Mouse (Mus musculus) intestine, embryonic 15.5 days (tissue): ENCODE measurements around the gene Bmp15. TPM values are rescaled to one million over a fixed set of nuclear protein-coding genes. Genes with fewer than 3 reads are reported as not detected.

Experiments used
- ATAC-seq: fragments of 200-750 bp; cut with Nextera tagmentation; 2 replicates; pipeline ENCODE4 v1.8.0; 2017; ENCODE audit warnings: moderate TSS enrichment, moderate library complexity
- H3K27ac ChIP-seq: fragments of 300-500 bp; sonication (generic); 2 replicates; pipeline ENCODE4 v1.5.1; 2015; ENCODE audit warnings: mild to moderate bottlenecking, inconsistent platforms
- H3K27me3 ChIP-seq: fragments of 300-500 bp; sonication (generic); replicated peaks from 2 replicates; pipeline ENCODE4 v1.6.1; 2015; ENCODE audit warnings: inconsistent platforms
- H3K36me3 ChIP-seq: fragments of 300-500 bp; sonication (generic); 2 replicates; pipeline ENCODE4 v1.6.1; 2015; ENCODE audit warnings: inconsistent platforms
- H3K4me1 ChIP-seq: fragments of 300-500 bp; sonication (generic); replicated peaks from 2 replicates; pipeline ENCODE4 v1.6.1; 2015; ENCODE audit warnings: inconsistent platforms
- H3K4me2 ChIP-seq: fragments of 300-500 bp; sonication (generic); replicated peaks from 2 replicates; pipeline ENCODE4 v1.6.1; 2015; ENCODE audit warnings: mild to moderate bottlenecking, inconsistent platforms
- H3K4me3 ChIP-seq: fragments of 300-500 bp; sonication (generic); replicated peaks from 2 replicates; pipeline ENCODE4 v1.5.1; 2015; ENCODE audit warnings: inconsistent platforms
- H3K9ac ChIP-seq: fragments of 300-500 bp; sonication (generic); 2 replicates; pipeline ENCODE4 v1.6.1; 2015; ENCODE audit warnings: inconsistent platforms
- H3K9me3 ChIP-seq: fragments of 300-500 bp; sonication (generic); 2 replicates; pipeline ENCODE4 v1.6.1; 2016; ENCODE audit warnings: inconsistent platforms
- WGBS: fragments of 180-500 bp; shearing (Covaris S2); methylation state at CpG from one replicate; pipeline ENCODE4 v1.1.7; 2015; 5-methylcytosine and 5-hydroxymethylcytosine counted together
- polyA plus RNA-seq: library from polyadenylated mRNA; unstranded; fragments of >200 nt; fragmentation: Nextera tagmentation; extraction: Ambion mirVana; gene quantifications from 2 replicates; pipeline ENCODE4 v1.2.1, GENCODE M21; 2015

Bmp15 gene
- polyA plus RNA-seq = 0.06 TPM in 1 of 2 replicates, not detected in the other

DNA sequence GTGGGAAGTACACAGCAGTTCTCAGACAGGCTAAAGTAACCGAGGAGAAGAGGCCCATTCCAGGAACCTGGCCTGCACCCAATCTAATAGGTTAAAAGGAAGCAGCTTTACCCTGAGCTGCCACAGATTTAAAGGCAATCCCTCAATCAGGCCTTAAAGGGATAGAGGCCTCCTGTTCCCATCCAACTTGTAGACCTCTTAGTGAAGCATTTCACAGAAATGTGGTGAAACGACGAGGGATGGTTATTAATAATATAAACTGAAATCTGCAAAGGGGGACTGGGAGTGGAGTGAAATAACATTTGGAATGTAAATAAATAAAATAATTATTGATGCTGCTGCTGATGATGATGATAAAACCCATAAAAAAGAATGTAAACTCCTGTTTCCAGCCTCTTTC is at the start of gene Bmp15:
TSS of gene Bmp15 (minus strand) at position 101 of the 400 bp plus-strand sequence.
- no peak within 1 kb of the TSS for H3K4me2 ChIP-seq
- no peaks in the 10 kb centered on the region for H3K27me3 ChIP-seq
- no peaks in the 10 kb centered on the region for H3K36me3 ChIP-seq
- H3K4me1 ChIP-seq = no peaks in the 10 kb centered on the region
- ATAC-seq = no peak
- H3K27ac ChIP-seq = no peak within 1 kb of the TSS
- no peaks in the 10 kb centered on the region for H3K9me3 ChIP-seq
- 71% methylated on average over 3 of the region's 3 CpGs for WGBS
- H3K9ac ChIP-seq = no peak within 1 kb of the TSS
- no peak within 1 kb of the TSS for H3K4me3 ChIP-seq

- H3K4me3 ChIP-seq = no peak overlapping the region
- no peak for ATAC-seq
- H3K4me2 ChIP-seq = no peak overlapping the region
- no peaks in the 10 kb centered on the region for H3K36me3 ChIP-seq
- H3K27me3 ChIP-seq = no peaks in the 10 kb centered on the region
- no peaks in the 10 kb centered on the region for H3K9me3 ChIP-seq
- no peaks in the 10 kb centered on the region for H3K4me1 ChIP-seq
- H3K9ac ChIP-seq = no peak overlapping the region
- no peak overlapping the region for H3K27ac ChIP-seq
- WGBS = 44% methylated on average over 1 of the region's 1 CpGs
Observed at GRCm38 (mm10) chrX:6368822-6369221, 48.3 kb upstream of the Bmp15 start.

DNA sequence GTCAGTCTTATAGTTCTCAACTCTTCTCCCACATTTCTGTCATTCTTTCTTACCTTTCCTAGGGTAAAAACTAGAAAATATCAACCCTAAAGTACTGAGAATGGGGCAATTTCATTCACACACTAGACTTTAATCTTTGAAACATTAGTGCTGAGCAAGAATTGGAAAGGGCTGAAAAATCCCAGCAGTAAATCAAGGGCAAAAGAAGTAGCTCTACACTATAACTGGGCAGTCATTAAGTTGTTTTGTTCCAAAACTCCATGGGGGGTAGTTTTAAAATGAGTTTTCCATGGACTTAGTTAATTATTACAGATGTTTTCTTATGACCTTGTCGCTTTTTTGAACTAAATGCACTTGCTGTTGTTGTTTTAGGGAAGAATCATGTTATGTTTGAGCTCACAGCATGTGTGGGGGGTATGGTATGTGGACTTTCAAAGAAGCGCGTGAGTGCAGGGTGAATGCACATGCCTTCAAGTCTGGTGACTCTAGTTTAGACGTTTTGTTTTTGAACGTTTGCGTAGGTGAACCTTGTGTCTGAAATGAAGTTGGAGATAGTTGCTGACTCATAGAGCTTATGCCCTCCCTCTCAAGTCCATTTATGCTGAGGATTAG is 37.1 kb upstream of the Bmp15 start:
- Histone ChIP-seq H3K27ac (no peak overlapping the region), H3K36me3 (no peaks in the 10 kb centered on the region), H3K4me2 (no peak overlapping the region), H3K4me3 (no peak overlapping the region), H3K27me3 (no peaks in the 10 kb centered on the region), H3K4me1 (no peaks in the 10 kb centered on the region), H3K9ac (no peak overlapping the region), H3K9me3 (no peaks in the 10 kb centered on the region)
- 79% methylated on average over 6 of the region's 6 CpGs for WGBS
- no peak for ATAC-seq

- Histone ChIP-seq H3K4me1 (no peaks in the 10 kb centered on the region), H3K4me2 (no peak overlapping the region), H3K9me3 (no peaks in the 10 kb centered on the region), H3K27me3 (no peaks in the 10 kb centered on the region), H3K4me3 (no peak overlapping the region), H3K9ac (no peak overlapping the region), H3K27ac (no peak overlapping the region), H3K36me3 (no peaks in the 10 kb centered on the region)
- no peak for ATAC-seq
- WGBS = 75% methylated on average over 3 of the region's 3 CpGs
Observed at GRCm38 (mm10) chrX:6356876-6357275, 36.4 kb upstream of the Bmp15 start.

DNA sequence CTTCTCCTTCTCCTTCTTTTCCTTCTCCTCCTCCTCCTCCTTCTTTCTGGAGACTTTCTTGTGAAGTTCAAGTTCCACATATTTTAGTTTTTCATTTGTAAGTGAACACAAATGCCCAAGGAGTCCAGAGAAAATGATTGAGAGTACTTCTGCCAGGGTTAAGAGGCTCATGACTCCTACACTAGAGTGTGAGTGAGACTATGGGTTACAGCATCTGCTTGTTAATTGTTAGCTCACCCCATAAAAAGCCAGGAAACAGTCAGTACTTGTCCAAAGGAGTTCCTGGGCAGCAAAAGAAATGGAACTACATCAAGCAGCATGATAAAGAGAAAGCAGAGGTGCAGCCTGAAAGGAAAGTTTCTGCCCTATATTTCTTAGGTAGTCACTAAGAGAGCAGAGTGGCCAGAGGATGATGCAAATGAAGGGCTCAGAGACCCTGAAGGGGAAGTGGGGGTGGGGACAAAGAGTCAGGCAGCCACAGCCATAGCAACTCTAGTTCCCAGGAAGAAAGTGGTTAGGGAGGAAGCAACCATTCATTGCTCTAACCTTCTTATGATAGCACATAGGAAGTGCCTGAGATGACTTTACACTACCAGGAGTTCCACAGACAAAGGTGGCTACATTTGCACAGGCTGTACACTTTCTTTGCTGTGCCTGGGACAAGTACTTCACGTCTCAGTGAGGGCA is 24.9 kb upstream of the Bmp15 start:
- Histone ChIP-seq H3K36me3 (no peaks in the 10 kb centered on the region), H3K4me2 (no peak overlapping the region), H3K9me3 (no peaks in the 10 kb centered on the region), H3K4me1 (no peaks in the 10 kb centered on the region), H3K9ac (no peak overlapping the region), H3K27me3 (no peaks in the 10 kb centered on the region), H3K27ac (no peak overlapping the region), H3K4me3 (no peak overlapping the region)
- WGBS = 80% methylated on average over 1 of the region's 1 CpGs
- ATAC-seq = no peak

- Histone ChIP-seq H3K4me2 (no peak overlapping the region), H3K9me3 (no peaks in the 10 kb centered on the region), H3K4me1 (no peaks in the 10 kb centered on the region), H3K27ac (no peak overlapping the region), H3K9ac (no peak overlapping the region), H3K4me3 (no peak overlapping the region), H3K36me3 (no peaks in the 10 kb centered on the region), H3K27me3 (no peaks in the 10 kb centered on the region)
- ATAC-seq = no peak
- WGBS = 47% methylated on average over 1 of the region's 1 CpGs
Observed at GRCm38 (mm10) chrX:6324056-6324455, 3.5 kb upstream of the Bmp15 start.

- WGBS = 58% methylated on average over 1 of the region's 1 CpGs
- no peaks in the 10 kb centered on the region for H3K4me1 ChIP-seq
Observed at GRCm38 (mm10) chrX:6317747-6318146, 2.8 kb downstream of the Bmp15 start.

More at GRCm38 (mm10) chrX:6317747-6318146, 2.8 kb downstream of the Bmp15 start:
- Histone ChIP-seq H3K27ac (no peak overlapping the region), H3K9ac (no peak overlapping the region), H3K27me3 (no peaks in the 10 kb centered on the region), H3K9me3 (no peaks in the 10 kb centered on the region), H3K4me2 (no peak overlapping the region), H3K4me3 (no peak overlapping the region), H3K36me3 (no peaks in the 10 kb centered on the region)
- ATAC-seq = no peak

Other genes with a start within 250 kb of the Bmp15 start
- not detected in 2 replicates for gene AU022751, start 237.3 kb downstream of the Bmp15 start, polyA plus RNA-seq
- gene Nudt10, start 147.7 kb downstream of the Bmp15 start, polyA plus RNA-seq = 4.4 and 4.8 TPM in 2 replicates
- 1.8 and 1.9 TPM in 2 replicates for gene Shroom4, start 79.1 kb upstream of the Bmp15 start, polyA plus RNA-seq